Comparison of ENCODE assay signal across 10 mouse cellular contexts in genomic region chr4:89421694-89422354, GRCm38 (mm10).
DNase-seq lines count a peak whose midpoint lies in the region; ATAC-seq and TF ChIP-seq lines count a peak whose summit lies in the region.
"Had no signal": no experiment of that assay in that cellular context is flagged by ENCODE, and none has a peak within 500 bp of the region (broad histone marks: within the 10 kb centered on the region; RNA-seq: fewer than 3 reads in every experiment).

No protein-coding gene starts in this region.

- H3K4me1 ChIP-seq in midbrain, postnatal 0 days (ENCODE audit: insufficient read depth, low read length) = no peaks in the 10 kb centered on the region
- no peaks in the 10 kb centered on the region for H3K4me1 ChIP-seq in midbrain, embryonic 13.5 days (replicated peaks)
- no peaks in the 10 kb centered on the region for H3K4me1 ChIP-seq in limb, embryonic 14.5 days (ENCODE audit: control insufficient read depth, insufficient read depth, low read length)

- WGBS in midbrain, postnatal 0 days = 62% methylated on average over 6 of the region's 6 CpGs
- 77% methylated on average over 6 of the region's 6 CpGs for WGBS in midbrain, embryonic 13.5 days
- 46% methylated on average over 6 of the region's 6 CpGs for WGBS in limb, embryonic 14.5 days

- no peaks in the 10 kb centered on the region for H3K27me3 ChIP-seq in midbrain, postnatal 0 days (ENCODE audit: insufficient read depth, low read length)
- H3K27me3 ChIP-seq in midbrain, embryonic 13.5 days = no peaks in the 10 kb centered on the region
- no peaks in the 10 kb centered on the region for H3K27me3 ChIP-seq in limb, embryonic 14.5 days (ENCODE audit: control insufficient read depth, insufficient read depth, low read length)

- no peak for ATAC-seq in midbrain, postnatal 0 days (ENCODE audit: low FRiP score)
- no peak for ATAC-seq in midbrain, embryonic 13.5 days
- ATAC-seq in limb, embryonic 14.5 days (ENCODE audit: low FRiP score, low read depth) = peak; percentile 39; the same call in 1 of the 2 replicates

- intact Hi-C loops in gastrocnemius, adult 2 months (cut with DNase I) = no loop called here

- H3K36me3 ChIP-seq in midbrain, postnatal 0 days (ENCODE audit: insufficient read depth, low read length) = no peaks in the 10 kb centered on the region
- H3K36me3 ChIP-seq in midbrain, embryonic 13.5 days = no peaks in the 10 kb centered on the region
- H3K36me3 ChIP-seq in limb, embryonic 14.5 days (ENCODE audit: control insufficient read depth, insufficient read depth, low read length) = no peaks in the 10 kb centered on the region

- no peaks in the 10 kb centered on the region for H3K9me3 ChIP-seq in midbrain, postnatal 0 days (ENCODE audit: low read length)
- no peaks in the 10 kb centered on the region for H3K9me3 ChIP-seq in midbrain, embryonic 13.5 days
- no peaks in the 10 kb centered on the region; the same call in 1 of the 2 replicates for H3K9me3 ChIP-seq in limb, embryonic 14.5 days (ENCODE audit: control insufficient read depth, low read length)

- peak; percentile 41 for DNase-seq in midbrain, postnatal 0 days (ENCODE audit: low spot score)
- peak; percentile 76 for DNase-seq in gastrocnemius, adult 2 months
- DNase-seq in limb, embryonic 14.5 days (ENCODE audit: low spot score) = peak; percentile 86
- DNase-seq in embryo, embryonic 10 days (ENCODE audit: low spot score) = no peak
- no peak for DNase-seq in layer of hippocampus, adult 8-10 months (ENCODE audit: low spot score in 2 of 2)
- DNase-seq in cerebellum, adult 9-11 months = no peak
- DNase-seq: cerebellum, adult 18-20 months; kidney, adult 9 months had no signal

- H3K27ac ChIP-seq in midbrain, postnatal 0 days (ENCODE audit: low read depth, low read length) = no peak overlapping the region
- H3K27ac ChIP-seq in midbrain, embryonic 13.5 days = no peak overlapping the region
- no peak overlapping the region for H3K27ac ChIP-seq in gastrocnemius, adult 2 months
- no peak overlapping the region for H3K27ac ChIP-seq in limb, embryonic 14.5 days (replicated peaks; ENCODE audit: low read depth, low read length)

- TF ChIP-seq POLR2A in limb, embryonic 14.5 days (IDR thresholded peaks at IDR 0.05; ENCODE audit: borderline replicate concordance, extremely low read depth, insufficient read depth, insufficient read length) = no peak

- no peak for TF ChIP-seq CTCF in midbrain, postnatal 0 days (IDR thresholded peaks at IDR 0.05)
- no peak for TF ChIP-seq CTCF in gastrocnemius, adult 2 months (IDR thresholded peaks at IDR 0.05)

- H3K9ac ChIP-seq in midbrain, postnatal 0 days (replicated peaks; ENCODE audit: low read length, poor library complexity, severe bottlenecking) = no peak overlapping the region
- no peak overlapping the region for H3K9ac ChIP-seq in midbrain, embryonic 13.5 days (replicated peaks)
- H3K9ac ChIP-seq in limb, embryonic 14.5 days (ENCODE audit: low read depth, low read length, severe bottlenecking) = no peak overlapping the region

- no peak overlapping the region for H3K4me3 ChIP-seq in midbrain, postnatal 0 days (ENCODE audit: low read depth, low read length)
- no peak overlapping the region for H3K4me3 ChIP-seq in midbrain, embryonic 13.5 days (replicated peaks)
- H3K4me3 ChIP-seq in gastrocnemius, adult 2 months = no peak overlapping the region
- H3K4me3 ChIP-seq in limb, embryonic 14.5 days (replicated peaks; ENCODE audit: low read length) = no peak overlapping the region

- H3K4me2 ChIP-seq in midbrain, postnatal 0 days (ENCODE audit: low read depth, low read length, poor library complexity, severe bottlenecking) = no peak overlapping the region
- no peak overlapping the region for H3K4me2 ChIP-seq in midbrain, embryonic 13.5 days (replicated peaks)
- no peak overlapping the region for H3K4me2 ChIP-seq in limb, embryonic 14.5 days (replicated peaks; ENCODE audit: low read depth, low read length, severe bottlenecking)
- H3K4me2 ChIP-seq: liver, embryonic 11.5 days had no signal

Comparison
In these comparisons a context has a peak if more than half of its experiments do, and no peak if none do; other contexts are left out.
1. DNase-seq: peak in midbrain, postnatal 0 days (single experiment), gastrocnemius, adult 2 months (single experiment) and limb, embryonic 14.5 days (single experiment); none in embryo, embryonic 10 days (single experiment), layer of hippocampus, adult 8-10 months (0 of 2) and cerebellum, adult 9-11 months (single experiment).